Mouse (Mus musculus): ENCODE results near the gene Slc25a26. TPM values are rescaled to one million over a fixed set of nuclear protein-coding genes. Genes with fewer than 3 reads are reported as not detected.

Gene Slc25a26
- polyA plus RNA-seq, 1 experiment from 2014 or later: 7.8 TPM

DNA sequence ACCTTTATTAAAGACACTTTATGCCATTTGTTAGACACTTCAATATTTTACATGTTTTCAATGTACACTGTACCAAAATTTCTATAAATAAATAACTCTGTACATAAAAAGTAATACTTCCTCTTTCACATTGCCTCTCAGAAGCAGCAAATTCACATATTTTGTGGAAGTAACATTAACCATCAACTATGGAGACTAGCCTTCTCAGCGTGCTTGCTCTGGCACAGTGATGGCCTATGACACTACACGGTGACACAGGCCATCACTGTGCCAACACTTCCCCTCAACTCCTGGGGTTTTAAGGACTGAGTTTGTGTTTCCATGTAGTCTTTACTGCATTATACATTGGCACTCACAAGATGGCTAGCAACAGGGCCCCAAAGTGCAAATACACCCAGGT, 104.4 kb downstream of the Slc25a26 start:
- peaks cover 7% of the 10 kb centered on the region; the same call in 1 of the 2 replicates for H3K4me1 ChIP-seq
- no peaks in the 10 kb centered on the region for H3K27me3 ChIP-seq
- no peaks in the 10 kb centered on the region for H3K9me3 ChIP-seq
- H3K36me3 ChIP-seq: peaks cover 75% of the 10 kb centered on the region
- 0 out of 2 replicates have a peak overlapping the region, but pooled peaks have one; percentile 38 for H3K27ac ChIP-seq
- no peak for ATAC-seq (ENCODE audit: insufficient number of reproducible peaks, low FRiP score, low TSS enrichment, low read depth)
- H3K4me3 ChIP-seq: no peak overlapping the region
- no peak overlapping the region for H3K4me2 ChIP-seq
- WGBS: 79% methylated on average over 2 of the region's 2 CpGs
- no peak overlapping the region for H3K9ac ChIP-seq

DNA sequence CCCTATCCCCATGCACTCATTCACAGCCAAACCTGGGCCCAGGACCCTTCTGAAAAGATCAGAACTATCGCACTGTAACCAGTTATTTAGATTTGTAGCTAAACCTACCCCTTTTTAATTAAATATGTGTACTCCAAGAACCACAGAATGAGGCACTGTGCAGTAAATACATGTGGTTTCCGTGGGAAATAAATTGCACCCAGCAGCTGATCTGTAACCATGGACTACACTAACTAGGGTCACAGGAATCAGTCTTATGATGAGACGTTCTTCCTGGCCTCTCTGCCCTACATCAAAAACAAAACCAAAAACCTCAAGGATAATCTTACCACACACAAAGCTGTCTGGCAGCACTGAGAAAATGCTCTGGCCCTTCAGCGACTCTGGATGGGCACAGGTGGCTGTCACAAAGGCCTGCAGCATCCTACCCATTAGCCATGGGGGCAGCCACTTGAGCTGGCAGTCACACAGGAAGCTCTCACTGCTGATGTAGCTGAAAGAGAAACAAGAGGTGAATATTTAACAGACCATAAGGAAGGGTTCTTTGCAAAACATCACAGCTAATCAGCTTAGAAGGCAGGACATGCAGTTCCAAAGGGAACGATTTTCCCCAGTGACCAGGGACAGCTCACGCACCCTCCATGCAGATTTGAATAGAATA, 113.2 kb downstream of the Slc25a26 start:
- Histone ChIP-seq H3K9ac (no peak overlapping the region), H3K27me3 (no peaks in the 10 kb centered on the region), H3K36me3 (peaks cover 100% of the 10 kb centered on the region), H3K4me2 (no peak overlapping the region), H3K27ac (no peak overlapping the region), H3K4me3 (no peak overlapping the region), H3K9me3 (no peaks in the 10 kb centered on the region), H3K4me1 (peaks cover 8% of the 10 kb centered on the region; the same call in 1 of the 2 replicates)
- 63% methylated on average over 6 of the region's 6 CpGs for WGBS
- no peak for ATAC-seq (ENCODE audit: insufficient number of reproducible peaks, low FRiP score, low TSS enrichment, low read depth)

DNA sequence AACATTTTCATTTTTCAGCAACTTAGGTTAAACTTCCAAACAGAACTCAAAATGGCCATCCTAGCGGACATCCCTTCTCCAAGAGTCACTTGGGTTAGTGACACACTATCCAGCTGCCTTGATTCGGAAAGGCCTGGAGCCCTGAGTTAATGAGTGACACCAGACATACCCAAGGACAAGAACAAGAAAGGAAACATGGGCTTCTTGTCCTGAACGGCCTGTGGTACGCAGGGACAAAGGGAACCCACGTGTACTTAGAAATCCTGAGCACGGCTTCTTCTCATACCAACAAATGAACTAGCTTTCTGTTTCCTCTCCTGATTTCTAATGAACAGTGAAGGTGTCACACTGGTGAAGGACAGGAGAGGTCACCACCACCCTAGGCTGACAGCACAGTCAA, 114.2 kb downstream of the Slc25a26 start:
- no peak overlapping the region for H3K27ac ChIP-seq
- WGBS: 91% methylated on average over 6 of the region's 6 CpGs
- no peak overlapping the region for H3K9ac ChIP-seq
- H3K27me3 ChIP-seq: no peaks in the 10 kb centered on the region
- peaks cover 11% of the 10 kb centered on the region; the same call in 1 of the 2 replicates for H3K4me1 ChIP-seq
- H3K4me3 ChIP-seq: no peak overlapping the region
- no peak for ATAC-seq (ENCODE audit: insufficient number of reproducible peaks, low FRiP score, low TSS enrichment, low read depth)
- peaks cover 100% of the 10 kb centered on the region for H3K36me3 ChIP-seq
- no peak overlapping the region for H3K4me2 ChIP-seq
- no peaks in the 10 kb centered on the region for H3K9me3 ChIP-seq

DNA sequence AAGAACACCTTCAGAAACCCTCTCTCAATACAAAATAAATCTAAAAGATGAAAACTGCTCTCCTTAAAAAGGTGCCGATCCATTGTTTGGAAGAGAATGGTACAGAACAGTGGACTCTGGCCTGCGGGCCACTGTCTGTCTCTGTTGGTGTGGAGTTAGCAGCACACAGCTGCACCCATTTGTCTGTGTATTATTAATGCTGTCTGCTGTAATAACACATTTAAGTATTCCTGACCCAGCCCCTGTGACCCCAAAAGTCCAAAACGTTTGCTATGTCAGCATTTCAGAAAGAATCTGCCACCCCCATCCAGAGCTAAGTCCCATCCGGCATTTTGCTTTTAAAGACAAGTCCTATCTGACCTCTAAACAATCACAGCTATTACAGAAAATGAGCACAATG, 115.8 kb downstream of the Slc25a26 start:
- Histone ChIP-seq H3K9ac (no peak overlapping the region), H3K27me3 (no peaks in the 10 kb centered on the region), H3K9me3 (no peaks in the 10 kb centered on the region), H3K27ac (no peak overlapping the region), H3K36me3 (peaks cover 100% of the 10 kb centered on the region), H3K4me1 (peaks cover 11% of the 10 kb centered on the region; the same call in 1 of the 2 replicates), H3K4me2 (no peak overlapping the region), H3K4me3 (no peak overlapping the region)
- 85% methylated on average over 4 of the region's 4 CpGs for WGBS
- ATAC-seq (ENCODE audit: insufficient number of reproducible peaks, low FRiP score, low TSS enrichment, low read depth): no peak

DNA sequence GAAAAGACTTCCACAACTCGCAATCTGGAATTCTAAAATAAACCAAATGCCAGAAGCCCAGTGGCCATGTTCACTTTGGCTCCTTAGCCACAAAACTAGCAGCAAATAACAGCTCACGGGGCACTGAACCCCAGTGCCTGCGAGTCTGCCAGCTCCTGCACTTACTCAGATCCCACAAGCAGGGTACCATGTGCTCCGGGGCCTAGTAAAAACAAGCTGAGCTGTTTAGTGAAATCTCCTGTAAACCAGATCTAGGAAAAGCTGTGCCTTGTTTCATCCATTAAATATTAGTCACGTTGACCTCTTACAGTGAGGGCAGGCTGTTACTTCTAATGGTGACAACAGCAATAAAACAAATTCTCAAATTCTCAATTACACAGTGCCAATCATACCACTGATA, 118.5 kb downstream of the Slc25a26 start:
- WGBS: 41% methylated on average over 5 of the region's 5 CpGs
- no peak for ATAC-seq (ENCODE audit: insufficient number of reproducible peaks, low FRiP score, low TSS enrichment, low read depth)
- Histone ChIP-seq H3K4me1 (peaks cover 11% of the 10 kb centered on the region; the same call in 1 of the 2 replicates), H3K27me3 (no peaks in the 10 kb centered on the region), H3K9me3 (no peaks in the 10 kb centered on the region), H3K27ac (no peak overlapping the region), H3K4me3 (no peak overlapping the region), H3K4me2 (no peak overlapping the region), H3K9ac (no peak overlapping the region), H3K36me3 (peaks cover 94% of the 10 kb centered on the region)

DNA sequence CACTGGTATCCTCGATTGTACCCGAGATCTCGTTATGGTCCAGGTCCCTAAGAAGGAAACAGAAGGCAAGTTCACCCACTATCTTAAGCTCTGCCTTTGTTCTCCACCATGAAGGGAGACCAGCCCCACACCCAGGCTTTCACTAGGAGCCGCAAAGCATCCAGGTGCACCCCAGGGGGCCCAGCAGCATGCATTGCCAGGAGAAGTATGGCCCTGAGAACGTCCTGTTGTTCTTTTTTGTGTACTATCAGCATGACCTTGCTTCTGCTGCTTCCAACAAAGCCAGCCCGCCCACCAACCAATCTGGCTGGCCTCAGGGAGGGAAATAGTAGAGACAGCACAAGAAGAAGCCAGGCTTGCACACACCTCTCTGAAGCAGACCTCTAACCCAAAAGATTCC, 120.2 kb downstream of the Slc25a26 start:
- ATAC-seq (ENCODE audit: insufficient number of reproducible peaks, low FRiP score, low TSS enrichment, low read depth): no peak
- Histone ChIP-seq H3K9me3 (no peaks in the 10 kb centered on the region), H3K27ac (no peak overlapping the region), H3K4me1 (peaks cover 11% of the 10 kb centered on the region; the same call in 1 of the 2 replicates), H3K9ac (no peak overlapping the region), H3K4me2 (no peak overlapping the region), H3K27me3 (no peaks in the 10 kb centered on the region), H3K36me3 (peaks cover 93% of the 10 kb centered on the region), H3K4me3 (no peak overlapping the region)
- 66% methylated on average over 6 of the region's 6 CpGs for WGBS

DNA sequence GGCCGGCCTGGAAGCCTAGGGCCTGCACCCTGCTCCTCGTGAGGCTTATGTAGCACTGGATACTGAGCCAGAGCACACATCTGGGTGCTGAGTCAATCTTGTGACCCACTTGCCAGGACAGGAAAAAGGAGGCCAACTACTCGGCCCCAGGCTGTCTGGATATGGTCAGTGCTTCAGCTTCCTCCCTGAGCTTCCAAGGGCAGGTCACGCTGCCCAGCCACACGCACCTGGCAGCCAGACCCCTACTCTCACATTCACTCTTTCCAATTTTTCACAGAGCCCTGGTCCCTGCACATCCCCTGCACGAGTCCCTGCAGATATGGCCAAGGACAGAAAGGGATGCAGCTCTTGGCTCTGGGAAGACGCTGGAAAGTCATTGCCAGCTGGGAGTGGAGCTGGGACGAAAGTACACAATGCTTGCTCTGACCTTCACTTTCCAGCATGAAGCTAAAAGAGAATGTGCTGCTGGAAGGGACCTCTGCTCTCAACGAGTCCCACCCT, 120.7 kb downstream of the Slc25a26 start:
- no peaks in the 10 kb centered on the region for H3K27me3 ChIP-seq
- ATAC-seq (ENCODE audit: insufficient number of reproducible peaks, low FRiP score, low TSS enrichment, low read depth): no peak
- H3K27ac ChIP-seq: no peak overlapping the region
- no peak overlapping the region for H3K4me3 ChIP-seq
- H3K4me2 ChIP-seq: no peak overlapping the region
- peaks cover 12% of the 10 kb centered on the region; the same call in 1 of the 2 replicates for H3K4me1 ChIP-seq
- H3K36me3 ChIP-seq: peaks cover 93% of the 10 kb centered on the region
- WGBS: 75% methylated on average over 9 of the region's 9 CpGs
- no peak overlapping the region for H3K9ac ChIP-seq
- H3K9me3 ChIP-seq: no peaks in the 10 kb centered on the region

DNA sequence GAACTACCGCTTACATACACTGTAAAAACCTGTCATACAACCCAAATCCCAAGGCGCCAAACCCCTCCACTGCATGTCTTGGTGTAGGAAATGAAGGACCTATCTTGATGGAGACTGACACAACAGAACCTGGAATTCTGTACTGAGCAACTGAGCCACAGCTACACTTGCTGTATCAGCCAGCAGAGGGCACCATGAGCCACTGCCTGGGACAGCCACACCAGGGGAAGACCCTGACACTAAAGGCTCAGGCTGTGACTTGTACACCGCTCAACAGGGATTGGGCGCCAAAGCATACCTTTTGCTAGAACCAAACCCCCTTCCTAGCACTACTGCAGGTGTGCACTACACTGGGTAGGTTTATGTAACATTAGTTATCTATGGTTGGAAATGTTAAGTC, 122.9 kb downstream of the Slc25a26 start:
- no peak for ATAC-seq (ENCODE audit: insufficient number of reproducible peaks, low FRiP score, low TSS enrichment, low read depth)
- no peak overlapping the region for H3K4me2 ChIP-seq
- no peak overlapping the region for H3K4me3 ChIP-seq
- WGBS: 71% methylated on average over 4 of the region's 4 CpGs
- H3K27me3 ChIP-seq: no peaks in the 10 kb centered on the region
- peaks cover 75% of the 10 kb centered on the region for H3K36me3 ChIP-seq
- H3K9ac ChIP-seq: no peak overlapping the region
- no peak overlapping the region for H3K27ac ChIP-seq
- peaks cover 26% of the 10 kb centered on the region for H3K4me1 ChIP-seq
- H3K9me3 ChIP-seq: no peaks in the 10 kb centered on the region

DNA sequence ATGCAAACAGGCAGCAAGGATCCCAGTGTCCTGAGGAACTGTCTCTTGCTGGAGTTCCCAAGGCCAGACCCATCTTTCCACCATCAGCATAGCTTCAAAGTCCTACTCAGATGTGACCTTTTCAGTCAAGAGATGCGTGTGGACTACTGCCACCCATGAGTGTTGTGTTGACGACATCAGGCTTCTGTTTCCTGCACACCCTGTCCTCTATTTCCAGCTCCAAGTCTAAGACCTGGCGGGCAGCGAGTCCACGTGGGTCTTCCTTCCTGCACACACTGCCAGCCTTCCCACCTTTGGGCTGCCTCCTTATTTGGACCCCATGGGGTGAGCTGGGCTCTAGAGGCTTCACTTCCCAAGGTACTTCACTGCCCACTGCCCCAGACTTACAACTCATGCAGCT, 124.4 kb downstream of the Slc25a26 start:
- Histone ChIP-seq H3K9ac (no peak overlapping the region), H3K27me3 (no peaks in the 10 kb centered on the region), H3K9me3 (no peaks in the 10 kb centered on the region), H3K4me2 (no peak overlapping the region), H3K36me3 (peaks cover 70% of the 10 kb centered on the region), H3K27ac (no peak overlapping the region), H3K4me1 (peaks cover 34% of the 10 kb centered on the region), H3K4me3 (no peak overlapping the region)
- ATAC-seq (ENCODE audit: insufficient number of reproducible peaks, low FRiP score, low TSS enrichment, low read depth): no peak
- 95% methylated on average over 5 of the region's 5 CpGs for WGBS

DNA sequence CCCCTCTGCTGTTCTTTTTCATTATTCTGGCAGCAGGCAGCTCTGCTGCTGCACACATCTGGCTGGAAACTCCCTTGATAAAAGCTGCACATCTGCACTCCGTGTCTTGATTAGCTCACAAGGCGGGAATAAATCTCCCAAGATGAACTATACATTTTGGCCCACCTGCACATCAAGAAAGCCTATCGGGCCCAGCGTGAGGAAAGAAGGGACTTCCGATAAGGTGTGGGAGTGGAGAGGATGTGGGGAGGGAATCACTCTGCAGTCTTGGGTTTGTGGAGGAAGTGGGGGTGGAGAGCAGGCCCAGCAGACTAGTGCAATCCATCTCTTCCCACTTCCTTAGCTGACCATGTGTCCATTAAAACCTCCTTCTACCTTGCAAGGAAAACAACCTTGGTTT, 125.8 kb downstream of the Slc25a26 start:
- no peak for ATAC-seq (ENCODE audit: insufficient number of reproducible peaks, low FRiP score, low TSS enrichment, low read depth)
- Histone ChIP-seq H3K36me3 (peaks cover 60% of the 10 kb centered on the region), H3K4me1 (peaks cover 41% of the 10 kb centered on the region)

DNA sequence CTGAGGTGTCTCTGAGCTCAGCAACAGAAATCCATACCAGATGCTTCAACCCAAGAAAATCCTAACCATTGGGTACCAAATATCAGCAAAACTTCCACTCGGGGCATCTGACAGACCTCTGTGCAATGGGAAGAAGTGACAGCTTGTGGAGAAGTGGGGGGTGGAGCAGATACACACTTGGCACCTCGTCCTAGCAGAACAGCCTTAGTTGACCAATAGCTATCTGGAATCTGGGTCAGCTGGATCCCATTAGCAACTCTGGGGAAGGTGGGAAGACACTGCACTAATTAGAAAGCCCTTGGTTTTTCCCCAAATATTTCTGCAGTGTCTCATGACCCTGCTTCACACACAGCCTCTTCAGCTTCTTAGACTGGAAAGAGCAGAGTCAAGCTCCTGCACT, 126.7 kb downstream of the Slc25a26 start:
- Histone ChIP-seq H3K27me3 (no peaks in the 10 kb centered on the region), H3K4me3 (no peak overlapping the region), H3K36me3 (peaks cover 51% of the 10 kb centered on the region), H3K4me1 (peaks cover 49% of the 10 kb centered on the region), H3K9ac (no peak overlapping the region), H3K9me3 (no peaks in the 10 kb centered on the region), H3K27ac (no peak overlapping the region), H3K4me2 (no peak overlapping the region)
- ATAC-seq (ENCODE audit: insufficient number of reproducible peaks, low FRiP score, low TSS enrichment, low read depth): no peak
- WGBS: 31% methylated on average over 2 of the region's 2 CpGs

More for the DNA sequence above, 125.8 kb downstream of the Slc25a26 start:
- Histone ChIP-seq H3K4me2 (no peak overlapping the region), H3K27ac (no peak overlapping the region), H3K9ac (no peak overlapping the region), H3K27me3 (no peaks in the 10 kb centered on the region), H3K9me3 (no peaks in the 10 kb centered on the region), H3K4me3 (no peak overlapping the region)
- WGBS: 36% methylated on average over 5 of the region's 5 CpGs

DNA sequence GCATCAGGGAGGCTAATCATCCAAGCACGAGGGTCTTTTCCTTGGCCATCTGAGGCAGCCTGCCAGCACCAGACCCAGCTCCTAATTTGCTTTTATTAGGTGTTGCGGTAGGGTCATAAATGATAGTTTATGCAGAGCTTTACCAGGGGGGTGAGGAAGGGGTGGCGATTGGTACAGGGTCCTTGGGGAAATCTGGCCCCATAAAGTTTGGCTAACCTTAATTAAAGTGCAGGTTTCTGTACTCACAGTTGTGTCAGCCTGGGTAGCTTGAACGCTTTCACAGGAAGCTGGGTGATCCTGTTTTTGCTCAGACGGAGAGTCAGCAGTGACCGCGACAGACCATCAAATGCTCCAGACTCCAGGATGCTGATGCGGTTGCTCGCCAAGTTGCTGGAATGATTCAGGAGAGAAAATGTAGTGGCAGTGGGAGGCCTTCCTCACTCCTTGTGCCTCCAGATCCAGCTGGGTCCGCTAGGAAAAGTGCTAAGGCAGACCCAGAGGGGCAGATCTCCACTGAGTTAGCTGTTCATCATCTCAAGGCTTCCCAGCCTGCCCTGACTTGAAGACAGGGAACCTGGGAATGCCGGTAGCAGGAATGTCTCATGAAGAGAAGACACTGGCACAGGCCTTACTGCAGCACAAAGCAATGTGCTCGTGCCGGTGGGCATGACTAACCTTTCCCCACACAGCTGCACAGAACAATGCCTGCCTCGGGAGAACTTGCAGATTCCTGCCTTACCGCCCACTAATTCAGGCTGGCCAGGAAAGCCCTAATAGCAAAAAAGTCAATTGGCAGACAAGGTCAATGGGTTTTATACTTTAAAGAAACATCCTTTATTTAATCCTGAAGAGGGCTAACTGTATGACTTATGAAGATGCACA, 127.8 kb downstream of the Slc25a26 start:
- no peak for ATAC-seq (ENCODE audit: insufficient number of reproducible peaks, low FRiP score, low TSS enrichment, low read depth)
- H3K4me3 ChIP-seq: no peak overlapping the region
- 15% methylated on average over 15 of the region's 15 CpGs for WGBS
- H3K4me2 ChIP-seq: no peak overlapping the region
- peak overlapping the region; percentile 18 for H3K27ac ChIP-seq
- H3K27me3 ChIP-seq: no peaks in the 10 kb centered on the region
- peaks cover 40% of the 10 kb centered on the region for H3K36me3 ChIP-seq
- peaks cover 52% of the 10 kb centered on the region for H3K4me1 ChIP-seq
- H3K9me3 ChIP-seq: no peaks in the 10 kb centered on the region
- no peak overlapping the region for H3K9ac ChIP-seq
